10 mouse cellular contexts compared by ENCODE assay signal in the genomic region with DNA sequence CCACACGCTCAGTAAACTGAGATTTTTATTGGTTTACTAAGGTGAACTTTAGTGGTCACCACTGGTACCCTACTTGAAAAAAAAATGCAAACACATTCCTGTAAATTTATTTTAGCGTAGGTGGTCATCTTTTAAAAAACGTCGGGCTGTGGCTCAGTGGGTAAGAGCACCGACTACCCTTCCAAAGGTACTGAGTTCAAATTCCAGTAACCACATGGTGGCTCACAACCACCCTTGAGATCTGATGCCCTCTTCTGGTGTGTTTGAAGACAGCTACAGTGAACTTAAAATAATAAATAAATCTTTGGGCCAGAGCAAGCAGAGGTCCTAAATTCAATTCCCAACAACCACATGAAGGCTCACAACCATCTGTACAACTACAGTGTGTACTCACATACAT. TPM values are rescaled to one million over a fixed set of nuclear protein-coding genes. Genes with fewer than 3 reads are reported as not detected.
DNase-seq lines count a peak whose midpoint lies in the region; ATAC-seq and TF ChIP-seq lines count a peak whose summit lies in the region.
"Not testable (repeated sequence)": the region's sequence is repeated elsewhere in the genome, so short reads cannot be mapped to it uniquely, and the experiment has no call there.
"Had no signal": no experiment of that assay in that cellular context is flagged by ENCODE, and none has a peak within 500 bp of the region (broad histone marks: within the 10 kb centered on the region; RNA-seq: fewer than 3 reads in every experiment).

No protein-coding gene starts in this region.

- TF ChIP-seq CTCF in MEL (IDR thresholded peaks at IDR 0.05 in 2 of 3, conservative IDR thresholded peaks at IDR 0.05 in 1 of 3; ENCODE audit: control insufficient read depth in 1 of 3, insufficient read depth in 1 of 3, low read depth in 2 of 3, low read length in 3 of 3, poor library complexity in 1 of 3, severe bottlenecking in 1 of 3); embryonic fibroblast, embryonic 13.5 days (IDR thresholded peaks at IDR 0.05; ENCODE audit: borderline replicate concordance, insufficient read depth, low read length): not testable (repeated sequence)
- TF ChIP-seq CTCF in liver, postnatal 0 days (IDR thresholded peaks at IDR 0.05; ENCODE audit: low read depth), result peak; percentile 17; the same call in 1 of the 2 replicates

- H3K27ac ChIP-seq in MEL (ENCODE audit: control insufficient read depth, low read depth, low read length), result peak overlapping the region; percentile 6
- not testable (repeated sequence) for H3K27ac ChIP-seq in embryonic fibroblast, embryonic 13.5 days (ENCODE audit: insufficient read depth, low read length); heart, embryonic 11.5 days (ENCODE audit: low read depth, low read length); hindbrain, embryonic 16.5 days (ENCODE audit: low read depth, low read length); liver, postnatal 0 days (ENCODE audit: low read depth); midbrain, embryonic 16.5 days (ENCODE audit: low read length); stomach, embryonic 16.5 days (ENCODE audit: low read length)
- peak overlapping the region; percentile 91; the same call in 1 of the 2 replicates for H3K27ac ChIP-seq in limb, embryonic 10.5 days

- not testable (repeated sequence) for DNase-seq in MEL (ENCODE audit: low read depth, low spot score); limb, embryonic 10.5 days (ENCODE audit: low spot score); liver, postnatal 0 days

- not testable (repeated sequence) for TF ChIP-seq POLR2A in MEL (IDR thresholded peaks at IDR 0.05; ENCODE audit: control insufficient read depth in 1 of 2, insufficient read depth in 1 of 2, low read depth in 1 of 2, low read length in 2 of 2, poor library complexity in 1 of 2); embryonic fibroblast, embryonic 13.5 days (IDR thresholded peaks at IDR 0.05; ENCODE audit: low read depth, low read length)

- H3K4me2 ChIP-seq in heart, embryonic 11.5 days, result peak overlapping the region; percentile 88
- peak overlapping the region; percentile 62 for H3K4me2 ChIP-seq in hindbrain, embryonic 16.5 days (ENCODE audit: low read length)
- peak overlapping the region; percentile 88 for H3K4me2 ChIP-seq in liver, postnatal 0 days (ENCODE audit: low read depth, low read length)
- H3K4me2 ChIP-seq in midbrain, embryonic 16.5 days (ENCODE audit: low read length), result peak overlapping the region; percentile 47
- peak overlapping the region; percentile 48 for H3K4me2 ChIP-seq in stomach, embryonic 16.5 days (ENCODE audit: low read depth, low read length)

- peak overlapping the region; percentile 98 for H3K9ac ChIP-seq in MEL (ENCODE audit: control insufficient read depth, low read depth, low read length, poor library complexity, severe bottlenecking)
- H3K9ac ChIP-seq in heart, embryonic 11.5 days (ENCODE audit: low read depth, low read length), result peak overlapping the region; percentile 89
- H3K9ac ChIP-seq in hindbrain, embryonic 16.5 days (ENCODE audit: low read depth, low read length), result peak overlapping the region; percentile 90
- peak overlapping the region; percentile 94 for H3K9ac ChIP-seq in liver, postnatal 0 days (replicated peaks)
- peak overlapping the region; percentile 89 for H3K9ac ChIP-seq in midbrain, embryonic 16.5 days (ENCODE audit: low read depth, low read length)
- H3K9ac ChIP-seq in stomach, embryonic 16.5 days (ENCODE audit: low read length), result peak overlapping the region; percentile 95

- 56% methylated on average over 5 of the region's 5 CpGs for WGBS in heart, embryonic 11.5 days (ENCODE audit: insufficient replicate concordance)
- WGBS in hindbrain, embryonic 16.5 days, result 70% methylated on average over 5 of the region's 5 CpGs
- 69% methylated on average over 5 of the region's 5 CpGs for WGBS in limb, embryonic 10.5 days
- WGBS in liver, postnatal 0 days (ENCODE audit: insufficient replicate concordance), result 45% methylated on average over 5 of the region's 5 CpGs
- WGBS in midbrain, embryonic 16.5 days, result 70% methylated on average over 5 of the region's 5 CpGs
- WGBS in stomach, embryonic 16.5 days, result 57% methylated on average over 5 of the region's 5 CpGs

- not testable (repeated sequence) for TF ChIP-seq EP300 in MEL (IDR thresholded peaks at IDR 0.05; ENCODE audit: low read depth in 1 of 2, low read length in 2 of 2); liver, postnatal 0 days (IDR thresholded peaks at IDR 0.05; ENCODE audit: low read depth)

- peaks cover 5 to 10% of the 10 kb centered on the region in 2 experiments; a peak in 3 of 4 replicates for H3K36me3 ChIP-seq in MEL (ENCODE audit: control insufficient read depth in 1 of 2, insufficient read depth in 2 of 2, low read length in 2 of 2)
- peaks cover 17% of the 10 kb centered on the region for H3K36me3 ChIP-seq in heart, embryonic 11.5 days (ENCODE audit: control insufficient read depth, insufficient read depth, low read length)
- H3K36me3 ChIP-seq in hindbrain, embryonic 16.5 days (ENCODE audit: control insufficient read depth, insufficient read depth, low read length), result peaks cover 16% of the 10 kb centered on the region
- H3K36me3 ChIP-seq in limb, embryonic 10.5 days, result peaks cover 57% of the 10 kb centered on the region
- peaks cover 25% of the 10 kb centered on the region for H3K36me3 ChIP-seq in liver, postnatal 0 days (replicated peaks; ENCODE audit: insufficient read depth, low read length)
- H3K36me3 ChIP-seq in midbrain, embryonic 16.5 days (ENCODE audit: control insufficient read depth, insufficient read depth, low read length); stomach, embryonic 16.5 days (ENCODE audit: control insufficient read depth, insufficient read depth, low read length): not testable (repeated sequence)

- not testable (repeated sequence) for TF ChIP-seq RAD21 in MEL (IDR thresholded peaks at IDR 0.05; ENCODE audit: low read depth, low read length)

- not testable (repeated sequence) for H3K9me3 ChIP-seq in MEL (replicated peaks; ENCODE audit: insufficient read depth, low read length); heart, embryonic 11.5 days (replicated peaks; ENCODE audit: control insufficient read depth, low read length); hindbrain, embryonic 16.5 days (ENCODE audit: control insufficient read depth, low read length); limb, embryonic 10.5 days (replicated peaks); liver, postnatal 0 days (ENCODE audit: low read length); midbrain, embryonic 16.5 days (replicated peaks; ENCODE audit: control insufficient read depth, low read length, poor library complexity, severe bottlenecking); stomach, embryonic 16.5 days (replicated peaks; ENCODE audit: control insufficient read depth, low read length)

- not testable (repeated sequence) for ATAC-seq in heart, embryonic 11.5 days (replicated peaks; ENCODE audit: insufficient number of reproducible peaks, low FRiP score, low TSS enrichment); hindbrain, embryonic 16.5 days; liver, postnatal 0 days; midbrain, embryonic 16.5 days; stomach, embryonic 16.5 days (ENCODE audit: insufficient read depth, low FRiP score)

- peak overlapping the region; percentile 39 to 98 for H3K4me3 ChIP-seq in MEL (ENCODE audit: control insufficient read depth in 1 of 2, insufficient read depth in 1 of 2, low read depth in 2 of 2, low read length in 2 of 2)
- peak overlapping the region; percentile 62 for H3K4me3 ChIP-seq in embryonic fibroblast, embryonic 13.5 days (ENCODE audit: insufficient read depth, low read length)
- peak overlapping the region; percentile 72 for H3K4me3 ChIP-seq in heart, embryonic 11.5 days (ENCODE audit: low read depth, low read length)
- peak overlapping the region; percentile 89 for H3K4me3 ChIP-seq in hindbrain, embryonic 16.5 days (ENCODE audit: low read length)
- peak overlapping the region; percentile 77 for H3K4me3 ChIP-seq in limb, embryonic 10.5 days
- H3K4me3 ChIP-seq in liver, postnatal 0 days (ENCODE audit: low read depth, low read length), result peak overlapping the region; percentile 96
- peak overlapping the region; percentile 79 for H3K4me3 ChIP-seq in midbrain, embryonic 16.5 days (ENCODE audit: low read depth, low read length)
- peak overlapping the region; percentile 94 for H3K4me3 ChIP-seq in stomach, embryonic 16.5 days (replicated peaks; ENCODE audit: low read length)

- H3K79me2 ChIP-seq in MEL (ENCODE audit: control insufficient read depth, insufficient read depth, low read length, poor library complexity), result peaks cover 49% of the 10 kb centered on the region

- H3K27me3 ChIP-seq in MEL (ENCODE audit: control insufficient read depth in 1 of 2, insufficient read depth in 2 of 2, low read length in 2 of 2); heart, embryonic 11.5 days (ENCODE audit: control insufficient read depth, insufficient read depth, low read length); hindbrain, embryonic 16.5 days (replicated peaks; ENCODE audit: control insufficient read depth, insufficient read depth, low read length); limb, embryonic 10.5 days (ENCODE audit: low read depth, poor library complexity, severe bottlenecking); liver, postnatal 0 days (ENCODE audit: insufficient read depth, low read length); midbrain, embryonic 16.5 days (ENCODE audit: control insufficient read depth, insufficient read depth, low read depth, low read length); stomach, embryonic 16.5 days (ENCODE audit: control insufficient read depth, insufficient read depth, low read length): not testable (repeated sequence)

- H3K4me1 ChIP-seq in MEL (ENCODE audit: control insufficient read depth in 1 of 2, insufficient read depth in 2 of 2, low read length in 2 of 2); embryonic fibroblast, embryonic 13.5 days (ENCODE audit: control insufficient read depth, insufficient read depth, low read length): not testable (repeated sequence)
- H3K4me1 ChIP-seq in heart, embryonic 11.5 days (ENCODE audit: control insufficient read depth, insufficient read depth, low read length), result peaks cover 23% of the 10 kb centered on the region
- H3K4me1 ChIP-seq in hindbrain, embryonic 16.5 days (ENCODE audit: control insufficient read depth, insufficient read depth, low read depth, low read length), result peaks cover 30% of the 10 kb centered on the region
- H3K4me1 ChIP-seq in limb, embryonic 10.5 days, result peaks cover 32% of the 10 kb centered on the region
- peaks cover 29% of the 10 kb centered on the region for H3K4me1 ChIP-seq in liver, postnatal 0 days (ENCODE audit: insufficient read depth)
- H3K4me1 ChIP-seq in midbrain, embryonic 16.5 days (ENCODE audit: control insufficient read depth, insufficient read depth, low read length), result peaks cover 25% of the 10 kb centered on the region
- H3K4me1 ChIP-seq in stomach, embryonic 16.5 days (ENCODE audit: control insufficient read depth, insufficient read depth, low read length), result peaks cover 19% of the 10 kb centered on the region

RNA-seq across cellular contexts. Expression of a gene that starts 1.0 kb away (rescaled TPM):
- 3,755 and 4,516 TPM in 2 replicates for total RNA-seq in MEL (2012; rRNA removed)
- 1,000 to 10,000 TPM in 1 of 2 experiments, not detected in 1; 1,852 TPM for polyA plus RNA-seq in MEL (2012; ENCODE audit: insufficient read depth in 1 of 2, insufficient read length in 2 of 2, low read depth in 1 of 2, low replicate concordance in 2 of 2, missing spikeins in 1 of 2)
- polyA plus RNA-seq in embryonic fibroblast, embryonic 13.5 days (2011; ENCODE audit: insufficient read length, low read depth, missing spikeins), result 1,298 and 1,393 TPM in 2 replicates
- polyA plus RNA-seq in heart, embryonic 11.5 days (2014; fragmentation: Nextera tagmentation; extraction: Ambion mirVana), result 1,091 and 1,195 TPM in 2 replicates
- polyA plus RNA-seq in hindbrain, embryonic 16.5 days (2015; fragmentation: Nextera tagmentation; extraction: Ambion mirVana), result 732 and 739 TPM in 2 replicates
- polyA plus RNA-seq in limb, embryonic 10.5 days (2016; fragmentation: Nextera tagmentation; extraction: Ambion mirVana), result 1,693 and 2,093 TPM in 2 replicates
- polyA plus RNA-seq in liver, postnatal 0 days (2015; fragmentation: Nextera tagmentation; extraction: Ambion mirVana), result 819 and 856 TPM in 2 replicates
- 657 and 682 TPM in 2 replicates for polyA plus RNA-seq in midbrain, embryonic 16.5 days (2015; fragmentation: Nextera tagmentation; extraction: Ambion mirVana)
- 1,212 and 1,230 TPM in 2 replicates for polyA plus RNA-seq in stomach, embryonic 16.5 days (2015; fragmentation: Nextera tagmentation; extraction: Ambion mirVana)

RNA-seq across cellular contexts. Expression of a gene that starts 1.1 kb away (rescaled TPM):
- 0.23 and 0.26 TPM in 2 replicates for total RNA-seq in MEL (2012; rRNA removed)
- polyA plus RNA-seq in MEL (2012; ENCODE audit: insufficient read depth in 1 of 2, insufficient read length in 2 of 2, low read depth in 1 of 2, low replicate concordance in 2 of 2, missing spikeins in 1 of 2), result under 1 TPM in 1 of 2 experiments, not detected in 1; 0.40 TPM
- polyA plus RNA-seq in embryonic fibroblast, embryonic 13.5 days (2011; ENCODE audit: insufficient read length, low read depth, missing spikeins), result 0.58 TPM in 1 of 2 replicates, not detected in the other
- not detected in 2 replicates for polyA plus RNA-seq in heart, embryonic 11.5 days (2014; fragmentation: Nextera tagmentation; extraction: Ambion mirVana)
- not detected in 2 replicates for polyA plus RNA-seq in hindbrain, embryonic 16.5 days (2015; fragmentation: Nextera tagmentation; extraction: Ambion mirVana)
- 0.21 and 0.38 TPM in 2 replicates for polyA plus RNA-seq in limb, embryonic 10.5 days (2016; fragmentation: Nextera tagmentation; extraction: Ambion mirVana)
- polyA plus RNA-seq in liver, postnatal 0 days (2015; fragmentation: Nextera tagmentation; extraction: Ambion mirVana), result not detected in 2 replicates
- polyA plus RNA-seq in midbrain, embryonic 16.5 days (2015; fragmentation: Nextera tagmentation; extraction: Ambion mirVana), result 0.28 TPM in 1 of 2 replicates, not detected in the other
- polyA plus RNA-seq in stomach, embryonic 16.5 days (2015; fragmentation: Nextera tagmentation; extraction: Ambion mirVana), result 0.14 TPM in 1 of 2 replicates, not detected in the other
- total RNA-seq: gastrocnemius, postnatal 25 days; heart, postnatal 4 days had no signal

RNA-seq across cellular contexts. Expression of a gene that starts 5.3 kb away (rescaled TPM):
- total RNA-seq in MEL (2012; rRNA removed), result 258 and 292 TPM in 2 replicates
- 100 to 1,000 TPM in 1 of 2 experiments, not detected in 1; 230 TPM for polyA plus RNA-seq in MEL (2012; ENCODE audit: insufficient read depth in 1 of 2, insufficient read length in 2 of 2, low read depth in 1 of 2, low replicate concordance in 2 of 2, missing spikeins in 1 of 2)
- polyA plus RNA-seq in embryonic fibroblast, embryonic 13.5 days (2011; ENCODE audit: insufficient read length, low read depth, missing spikeins), result 96.8 and 100 TPM in 2 replicates
- polyA plus RNA-seq in heart, embryonic 11.5 days (2014; fragmentation: Nextera tagmentation; extraction: Ambion mirVana), result 373 and 401 TPM in 2 replicates
- 271 and 307 TPM in 2 replicates for polyA plus RNA-seq in hindbrain, embryonic 16.5 days (2015; fragmentation: Nextera tagmentation; extraction: Ambion mirVana)
- 202 and 204 TPM in 2 replicates for polyA plus RNA-seq in limb, embryonic 10.5 days (2016; fragmentation: Nextera tagmentation; extraction: Ambion mirVana)
- 355 TPM in 2 replicates for polyA plus RNA-seq in liver, postnatal 0 days (2015; fragmentation: Nextera tagmentation; extraction: Ambion mirVana)
- 264 and 289 TPM in 2 replicates for polyA plus RNA-seq in midbrain, embryonic 16.5 days (2015; fragmentation: Nextera tagmentation; extraction: Ambion mirVana)
- polyA plus RNA-seq in stomach, embryonic 16.5 days (2015; fragmentation: Nextera tagmentation; extraction: Ambion mirVana), result 225 and 246 TPM in 2 replicates

RNA-seq across cellular contexts. Expression of a gene that starts 8.7 kb away (rescaled TPM):
- 0.12 and 0.13 TPM in 2 replicates for total RNA-seq in MEL (2012; rRNA removed)
- under 1 TPM in 1 of 2 experiments, not detected in 1; 0.24 TPM for polyA plus RNA-seq in MEL (2012; ENCODE audit: insufficient read depth in 1 of 2, insufficient read length in 2 of 2, low read depth in 1 of 2, low replicate concordance in 2 of 2, missing spikeins in 1 of 2)
- not detected in 2 replicates for polyA plus RNA-seq in embryonic fibroblast, embryonic 13.5 days (2011; ENCODE audit: insufficient read length, low read depth, missing spikeins)
- polyA plus RNA-seq in heart, embryonic 11.5 days (2014; fragmentation: Nextera tagmentation; extraction: Ambion mirVana), result 0.40 and 0.44 TPM in 2 replicates
- 0.25 TPM in 1 of 2 replicates, not detected in the other for polyA plus RNA-seq in hindbrain, embryonic 16.5 days (2015; fragmentation: Nextera tagmentation; extraction: Ambion mirVana)
- polyA plus RNA-seq in limb, embryonic 10.5 days (2016; fragmentation: Nextera tagmentation; extraction: Ambion mirVana), result 0.15 TPM in 1 of 2 replicates, not detected in the other
- polyA plus RNA-seq in liver, postnatal 0 days (2015; fragmentation: Nextera tagmentation; extraction: Ambion mirVana), result 0.14 and 1.4 TPM in 2 replicates
- polyA plus RNA-seq in midbrain, embryonic 16.5 days (2015; fragmentation: Nextera tagmentation; extraction: Ambion mirVana), result not detected in 2 replicates
- 0.25 and 0.57 TPM in 2 replicates for polyA plus RNA-seq in stomach, embryonic 16.5 days (2015; fragmentation: Nextera tagmentation; extraction: Ambion mirVana)

RNA-seq across cellular contexts. Expression of a gene that starts 11.5 kb away (rescaled TPM):
- total RNA-seq in MEL (2012; rRNA removed), result 102 and 103 TPM in 2 replicates
- polyA plus RNA-seq in MEL (2012; ENCODE audit: insufficient read depth in 1 of 2, insufficient read length in 2 of 2, low read depth in 1 of 2, low replicate concordance in 2 of 2, missing spikeins in 1 of 2), result 100 to 1,000 TPM in 1 of 2 experiments, not detected in 1; 111 TPM
- 24.8 and 27.5 TPM in 2 replicates for polyA plus RNA-seq in embryonic fibroblast, embryonic 13.5 days (2011; ENCODE audit: insufficient read length, low read depth, missing spikeins)
- 50.9 and 54.8 TPM in 2 replicates for polyA plus RNA-seq in heart, embryonic 11.5 days (2014; fragmentation: Nextera tagmentation; extraction: Ambion mirVana)
- 62.4 and 69.9 TPM in 2 replicates for polyA plus RNA-seq in hindbrain, embryonic 16.5 days (2015; fragmentation: Nextera tagmentation; extraction: Ambion mirVana)
- polyA plus RNA-seq in limb, embryonic 10.5 days (2016; fragmentation: Nextera tagmentation; extraction: Ambion mirVana), result 165 and 183 TPM in 2 replicates
- polyA plus RNA-seq in liver, postnatal 0 days (2015; fragmentation: Nextera tagmentation; extraction: Ambion mirVana), result 18.1 and 21.5 TPM in 2 replicates
- 61.8 and 69.2 TPM in 2 replicates for polyA plus RNA-seq in midbrain, embryonic 16.5 days (2015; fragmentation: Nextera tagmentation; extraction: Ambion mirVana)
- 63.6 and 70.4 TPM in 2 replicates for polyA plus RNA-seq in stomach, embryonic 16.5 days (2015; fragmentation: Nextera tagmentation; extraction: Ambion mirVana)
